Mouse (Mus musculus) granulocyte monocyte progenitor cell, adult 5-6 weeks (primary cell): Measurements from ENCODE around the gene Acox2. TPM values are rescaled to one million over a fixed set of nuclear protein-coding genes. Genes with fewer than 3 reads are reported as not detected.
"Not testable (repeated sequence)": the region's sequence is repeated elsewhere in the genome, so short reads cannot be mapped to it uniquely, and the experiment has no call there.

Source experiments
- ATAC-seq: replicated peaks from 2 replicates; pipeline ENCODE4 v1.8.0; 2016; ENCODE audit warnings: mild to moderate bottlenecking, moderate TSS enrichment, inconsistent platforms; ENCODE audit not compliant: poor library complexity, severe bottlenecking
- total RNA-seq, 2 experiments: library from RNA; stranded (forward) in 1 of 2; stranded (reverse) in 1 of 2; fragments of 200-712, 200-1000 nt in 1 of 2; fragments of >200 nt in 1 of 2; fragmentation: Nextera tagmentation in 1 of 2; gene quantifications; 2 replicates each; pipeline ENCODE4 v1.2.3; 2014 to 2017

Acox2 gene
- total RNA-seq (2014; fragmentation: Nextera tagmentation) (not detected in 2 replicates), total RNA-seq (2017) (not detected in 2 replicates)

DNA sequence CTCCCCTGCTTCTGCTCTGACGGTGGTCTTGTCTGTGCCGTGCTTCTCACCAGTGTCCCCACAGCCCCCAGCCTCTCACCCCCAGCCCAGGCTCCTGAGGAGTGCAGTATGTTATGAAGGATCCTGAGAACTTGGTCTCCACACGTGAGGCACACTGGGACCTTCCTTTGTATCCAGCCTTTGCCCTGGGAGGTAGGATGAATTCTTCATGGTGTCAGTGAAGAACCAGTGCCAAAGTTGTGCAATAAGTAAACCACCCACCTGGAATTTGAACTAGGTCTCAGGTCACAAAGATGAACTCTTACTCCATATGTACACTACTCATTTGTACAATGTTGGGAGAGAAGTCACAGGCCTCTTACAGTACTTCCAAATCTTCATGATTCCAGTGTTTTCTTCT is at the start of gene Acox2:
Gene Acox2 (minus strand): TSS at position 188 of the 400 bp plus-strand sequence.
- ATAC-seq, result no peak

DNA sequence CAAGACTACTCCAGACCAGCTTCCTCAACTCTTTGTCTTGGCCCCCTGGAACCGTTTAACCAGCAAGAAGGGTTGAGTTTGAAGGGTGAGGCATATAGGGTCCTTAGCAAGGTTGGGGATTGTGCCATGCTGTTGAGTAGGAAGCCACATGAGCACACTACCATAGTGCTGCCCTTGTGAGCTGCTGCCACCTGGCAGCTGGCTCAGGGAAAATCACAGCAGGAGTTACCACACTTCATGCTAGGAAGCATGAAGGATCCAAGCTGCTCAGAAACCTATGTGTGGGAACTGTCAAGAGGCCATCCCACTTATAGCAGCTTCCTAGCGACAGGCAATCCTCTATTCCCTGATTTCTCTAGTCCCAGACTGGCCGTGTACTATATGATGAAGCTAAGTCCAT is 49.5 kb upstream of the Acox2 start:
- no peak for ATAC-seq

DNA sequence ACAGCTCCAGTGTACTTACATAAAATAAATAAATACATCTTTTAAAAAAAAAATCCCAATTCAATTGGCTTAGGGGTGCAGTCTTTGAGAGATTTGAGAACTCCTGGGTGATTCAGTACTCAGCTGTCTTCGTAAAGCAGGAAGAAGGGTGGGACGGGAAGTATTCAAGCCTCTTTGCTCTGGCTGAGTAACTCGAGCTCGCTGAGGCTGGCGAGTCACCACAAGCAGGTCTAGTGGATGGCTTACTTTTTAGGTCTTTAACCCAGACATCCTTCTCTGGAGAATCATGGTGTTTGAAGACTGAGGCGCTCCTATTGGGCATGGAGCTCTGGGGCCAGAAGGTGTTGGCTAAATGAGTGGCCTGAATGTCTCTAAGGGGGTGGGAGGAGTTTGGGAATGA is 47.7 kb upstream of the Acox2 start:
- ATAC-seq, result no peak

DNA sequence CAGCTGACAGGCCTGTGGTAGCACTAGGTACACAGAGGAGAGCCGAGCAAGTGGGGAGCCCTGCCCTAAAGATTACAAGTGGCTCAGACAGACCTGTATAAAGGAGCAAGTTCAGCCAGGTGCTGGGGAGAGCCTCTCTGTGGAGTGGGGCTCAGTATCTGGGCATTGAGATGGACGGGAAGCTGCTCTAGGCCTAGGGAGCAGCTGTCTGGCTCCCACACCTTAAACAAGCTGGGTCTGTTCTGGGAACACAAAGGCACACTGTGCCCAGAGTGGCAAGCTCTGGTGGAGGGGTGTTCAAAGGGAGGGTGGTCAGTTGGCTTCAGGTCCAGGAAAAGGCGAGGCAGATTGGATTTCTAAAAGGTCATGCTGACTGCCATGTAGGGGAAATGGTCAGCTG is 45.9 kb upstream of the Acox2 start:
- no peak for ATAC-seq

DNA sequence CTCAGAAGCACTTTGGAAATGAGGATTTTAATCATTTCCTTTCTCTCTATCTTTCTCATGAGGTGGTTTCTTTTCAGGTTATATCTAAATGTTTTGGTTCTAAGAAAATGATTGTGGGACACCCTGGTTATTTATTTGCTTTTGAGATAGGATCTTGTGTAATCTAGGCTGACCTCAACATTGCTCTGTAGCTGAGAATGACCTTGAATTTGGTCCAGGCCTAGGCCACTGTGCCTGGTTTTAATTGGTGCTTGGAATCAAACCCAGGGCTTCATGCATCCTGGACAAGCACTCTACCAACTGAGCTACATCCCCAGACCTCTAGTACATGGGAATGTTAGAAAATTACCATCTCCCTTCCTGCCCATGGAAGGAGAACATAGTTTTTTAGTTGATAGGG is 44.9 kb upstream of the Acox2 start:
- no peak for ATAC-seq

DNA sequence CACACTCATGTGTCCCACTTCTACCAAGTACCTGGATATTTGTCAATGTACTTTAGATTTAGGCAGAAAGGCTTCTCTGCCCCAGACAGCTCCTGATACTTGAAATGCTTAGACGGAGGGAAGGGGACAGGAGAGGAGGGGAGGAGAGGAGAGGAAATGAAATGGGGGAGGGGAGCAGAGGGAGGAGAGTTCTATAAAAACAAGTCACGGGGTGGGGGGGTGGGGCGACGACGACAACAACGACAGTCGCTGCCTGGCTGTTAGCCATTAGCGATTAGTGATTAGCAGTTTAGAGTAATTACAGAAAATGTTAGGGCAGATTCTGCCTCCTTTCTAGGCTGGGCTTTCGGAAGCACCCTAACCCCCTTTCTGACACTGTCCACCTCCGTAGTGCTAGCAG is 43.5 kb upstream of the Acox2 start:
- ATAC-seq, result no peak

DNA sequence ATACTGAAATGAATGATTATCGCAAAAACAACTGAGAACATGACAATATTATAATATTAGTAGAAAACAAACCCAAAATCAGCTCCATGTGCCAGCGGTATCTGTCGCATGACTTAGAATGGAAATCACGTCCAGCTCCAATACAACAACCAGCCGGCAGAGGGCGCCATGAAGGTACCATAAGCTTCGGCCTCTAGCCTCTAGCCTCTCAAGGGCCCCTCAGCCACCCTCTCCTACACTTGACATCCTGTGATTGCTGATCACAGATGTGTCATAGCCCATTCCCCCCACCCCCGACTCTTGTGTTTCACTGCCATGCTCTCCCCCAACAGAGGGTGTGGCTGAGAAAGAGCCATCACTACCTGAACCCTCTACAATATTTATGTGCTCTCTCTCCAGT is 41.1 kb upstream of the Acox2 start:
- ATAC-seq, result peak; percentile 53; the same call in 1 of the 2 replicates

DNA sequence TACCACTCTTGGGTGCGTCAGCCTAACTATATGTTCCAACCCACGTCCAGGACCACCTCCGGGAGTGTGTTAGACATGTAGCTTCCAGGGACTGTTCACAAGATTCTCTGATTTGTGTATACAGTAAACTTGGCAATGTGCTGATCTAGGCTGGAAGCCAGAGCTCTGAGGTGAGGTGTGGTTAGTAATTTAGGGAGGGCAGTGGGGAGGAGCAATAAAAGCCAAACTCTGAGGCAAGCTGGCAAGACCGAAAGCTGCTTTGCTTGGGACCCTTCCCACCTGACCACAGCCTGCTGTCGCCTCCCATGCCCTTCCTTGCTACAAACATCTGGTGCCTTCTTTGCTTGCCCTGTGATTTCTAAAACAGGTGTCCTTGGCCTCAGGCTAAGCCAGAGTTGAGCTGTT is 38.7 kb upstream of the Acox2 start:
- no peak for ATAC-seq

DNA sequence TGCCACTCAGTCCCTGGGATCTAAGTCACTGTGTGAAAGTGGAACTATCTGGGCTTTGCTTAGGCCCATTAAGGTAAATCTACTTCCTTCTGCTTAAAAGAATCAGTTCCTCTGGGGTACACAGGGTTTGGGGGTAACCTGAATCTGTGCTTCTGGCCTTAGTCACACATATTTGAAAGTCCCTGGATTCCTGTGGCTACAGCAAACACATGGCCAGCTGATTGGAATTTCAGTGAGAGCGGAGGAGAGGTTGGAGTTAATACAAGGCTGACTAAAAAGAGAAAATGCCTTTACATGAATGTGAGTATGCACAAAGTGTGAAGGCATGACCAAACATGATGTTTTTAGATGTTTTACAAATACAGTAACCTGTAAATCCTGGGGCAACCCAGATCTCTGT is 35.1 kb upstream of the Acox2 start:
- ATAC-seq, result no peak

DNA sequence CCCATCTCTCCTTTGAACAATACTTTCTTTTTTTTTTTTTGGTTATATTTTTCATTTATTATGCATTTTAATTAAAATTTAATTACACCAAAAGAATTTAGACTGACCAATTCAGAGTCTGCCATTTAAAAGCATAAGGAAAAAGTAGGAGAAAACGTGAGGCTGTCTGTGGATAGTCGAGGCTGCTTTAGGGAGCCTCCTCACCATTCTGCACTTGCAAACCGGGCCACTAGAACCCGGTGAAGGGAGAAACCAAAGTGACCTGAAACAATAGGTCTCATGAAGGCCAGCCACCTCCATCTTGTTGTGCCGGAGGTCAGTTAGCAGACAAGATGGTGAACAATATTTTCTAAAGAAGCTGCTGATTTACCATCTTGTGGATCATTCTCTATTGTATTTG is 27.4 kb upstream of the Acox2 start:
- peak; percentile 96 for ATAC-seq

DNA sequence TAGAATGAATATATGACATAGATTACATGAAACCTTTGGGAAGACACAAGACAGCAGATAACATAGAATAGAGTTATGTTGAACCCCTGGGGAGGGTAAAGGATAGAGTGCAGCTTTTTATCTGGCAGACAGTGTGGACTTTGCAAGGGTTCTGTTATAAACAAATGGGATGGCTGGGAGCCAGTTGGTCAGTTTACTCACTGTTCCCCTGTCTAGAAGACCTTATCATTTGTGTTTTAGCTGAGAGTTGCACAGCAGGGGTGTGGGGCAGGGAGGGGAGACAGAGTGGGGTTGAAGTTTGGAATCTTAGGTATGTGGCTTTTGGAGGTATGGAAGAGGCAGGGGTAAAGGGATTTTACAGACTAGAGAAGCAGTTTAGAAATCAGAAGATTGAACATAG is 24.6 kb upstream of the Acox2 start:
- no peak for ATAC-seq

DNA sequence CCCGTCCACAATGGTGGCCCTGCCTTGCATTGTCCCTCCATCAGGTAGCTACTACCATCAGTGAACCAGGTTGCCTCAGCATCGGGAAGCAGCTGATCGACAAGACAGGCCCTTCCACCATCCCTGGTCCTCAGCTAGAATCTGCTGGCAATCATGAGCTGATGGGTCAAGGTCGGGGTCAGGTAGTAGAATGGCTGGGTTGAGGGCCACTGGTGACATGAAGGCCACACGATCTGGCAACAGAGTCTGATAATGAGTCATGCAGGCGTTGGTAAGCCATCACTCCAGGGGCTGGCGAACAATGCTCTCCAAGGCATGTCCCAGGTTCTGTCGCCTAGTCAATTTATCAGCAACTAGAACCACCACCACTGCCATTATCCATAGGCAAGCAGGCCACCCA is 12.1 kb upstream of the Acox2 start:
- ATAC-seq, result not testable (repeated sequence)

DNA sequence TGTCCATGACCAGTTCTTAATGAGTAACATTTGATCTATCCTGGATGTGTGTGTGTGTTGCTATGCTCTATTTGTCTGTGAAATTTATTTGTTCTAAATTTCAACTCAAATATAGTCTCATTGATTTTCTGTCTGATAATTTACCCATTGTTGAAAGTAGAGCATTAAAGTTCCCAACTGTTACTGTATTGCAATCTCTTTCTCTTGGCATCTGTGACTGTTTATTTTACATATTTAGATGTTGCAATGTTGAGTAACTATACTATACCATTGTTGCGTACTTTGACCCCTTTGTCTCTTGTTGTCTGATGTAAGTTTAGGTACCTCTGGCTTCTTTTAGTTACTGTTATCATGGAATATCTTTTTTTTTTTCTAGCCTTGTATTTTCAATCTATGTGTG is 5.2 kb upstream of the Acox2 start:
- no peak for ATAC-seq

DNA sequence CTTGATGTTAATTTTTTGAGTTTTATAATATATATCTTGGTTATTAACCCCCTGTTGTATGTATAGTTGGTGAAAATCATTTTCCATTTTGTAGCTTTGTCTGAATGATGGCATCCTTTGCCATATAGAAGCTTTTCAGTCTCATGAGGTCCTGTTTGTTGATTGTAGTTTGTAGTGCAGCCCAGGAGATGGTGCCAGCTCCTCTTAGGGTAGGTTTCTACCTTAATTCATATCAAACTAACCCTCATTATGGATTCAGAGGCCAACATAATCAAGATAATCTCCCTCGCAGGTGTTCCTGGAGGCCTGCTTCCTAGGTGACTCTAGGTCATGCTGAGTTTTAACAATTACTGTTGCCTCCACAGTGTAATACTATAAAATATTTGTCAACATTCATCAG is 3.1 kb upstream of the Acox2 start:
- ATAC-seq, result no peak

DNA sequence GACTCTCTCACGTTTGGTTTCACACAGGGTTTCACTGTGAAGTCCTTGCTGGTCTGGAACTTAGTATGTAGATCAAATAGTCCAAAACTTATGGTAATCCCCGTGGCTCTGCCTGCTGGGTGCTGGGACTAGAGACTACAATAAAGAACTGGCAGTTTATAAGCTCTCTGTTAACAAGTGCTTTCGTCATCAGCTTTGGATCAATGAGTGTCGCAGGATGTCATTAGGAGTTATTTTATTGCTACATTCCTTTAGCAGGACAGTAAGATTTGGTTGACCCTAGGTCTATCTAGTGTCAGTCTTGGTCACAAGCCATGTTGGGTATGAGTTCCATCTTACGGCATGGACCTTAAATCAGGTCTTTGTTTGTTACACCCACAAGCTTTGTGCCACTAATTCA is 1.1 kb upstream of the Acox2 start:
- no peak for ATAC-seq

DNA sequence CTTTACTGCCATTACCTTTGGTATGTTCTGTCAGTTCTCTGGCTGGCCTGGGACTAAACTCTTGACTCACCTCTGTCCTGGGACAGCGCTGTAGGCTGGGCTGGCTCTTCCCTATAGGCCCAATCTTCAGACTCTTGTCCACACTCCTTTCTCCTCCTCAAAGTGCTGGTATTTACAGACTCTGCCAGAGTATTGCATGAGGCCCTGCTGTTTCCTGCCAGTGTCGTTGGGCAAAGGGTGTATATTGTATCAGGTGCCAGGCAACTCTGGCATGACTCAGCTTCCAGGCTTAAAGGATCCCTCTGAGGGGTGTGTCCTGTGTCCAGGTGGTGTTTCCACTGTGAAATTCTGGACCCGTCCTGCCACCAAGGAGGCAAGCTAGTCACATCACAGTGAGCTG is 401 bp downstream of the Acox2 start:
- peak; percentile 20 for ATAC-seq

DNA sequence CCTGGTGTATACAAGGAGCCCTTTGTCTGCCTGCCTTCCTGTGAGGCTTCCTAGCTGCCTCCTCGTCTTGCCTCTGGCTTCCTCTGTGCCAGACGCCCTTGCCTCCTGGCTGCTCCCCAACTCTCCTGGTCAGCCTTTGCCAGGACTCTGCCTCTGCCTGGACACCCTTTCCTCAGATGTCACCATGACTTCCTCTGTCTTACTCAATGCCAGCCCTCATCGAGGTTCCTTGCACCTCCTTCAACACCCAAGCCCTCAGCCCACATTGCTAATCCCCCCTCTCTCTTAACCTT is 872 bp downstream of the Acox2 start:
- ATAC-seq, result peak; percentile 31; the same call in 1 of the 2 replicates

DNA sequence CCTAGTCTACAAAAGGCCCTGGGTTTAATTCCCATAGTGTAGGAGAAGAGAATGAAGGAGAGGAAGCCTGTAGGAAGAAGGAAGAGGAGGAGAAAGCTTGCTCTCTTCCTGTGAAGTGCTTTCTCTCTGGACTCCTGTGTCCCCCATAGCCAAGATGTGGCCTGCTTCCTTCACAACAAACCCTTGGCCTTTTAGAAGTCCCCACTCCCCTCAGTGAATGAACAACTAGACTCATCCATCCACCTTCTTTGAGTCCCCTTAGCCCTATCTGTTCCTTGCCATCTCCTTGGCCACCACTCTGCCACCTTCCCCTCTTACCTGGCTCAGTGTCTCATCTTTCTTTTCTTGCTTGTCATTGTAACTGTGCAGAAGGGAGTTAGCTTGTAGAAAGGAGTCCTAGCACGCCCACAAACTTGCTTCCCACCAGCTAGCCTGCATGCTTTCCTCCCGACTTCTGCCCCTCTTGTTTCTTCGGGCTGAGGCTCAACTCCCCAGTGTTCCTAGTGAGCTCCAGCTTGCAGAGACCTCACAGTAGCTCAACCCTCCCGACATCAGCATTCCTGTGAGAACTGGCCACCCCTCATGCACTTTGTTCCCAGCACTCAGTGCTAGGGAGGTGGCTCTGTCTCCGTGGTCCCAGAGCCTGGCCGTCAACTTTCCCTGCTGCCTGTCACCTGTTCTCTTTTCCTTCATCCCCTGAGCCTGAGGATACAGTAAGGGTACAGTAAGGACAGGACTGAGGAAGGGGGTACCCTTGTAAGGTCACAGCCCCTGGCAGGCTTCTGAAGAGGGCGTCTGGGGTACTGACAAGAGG is 1.4 kb downstream of the Acox2 start:
- ATAC-seq, result no peak

DNA sequence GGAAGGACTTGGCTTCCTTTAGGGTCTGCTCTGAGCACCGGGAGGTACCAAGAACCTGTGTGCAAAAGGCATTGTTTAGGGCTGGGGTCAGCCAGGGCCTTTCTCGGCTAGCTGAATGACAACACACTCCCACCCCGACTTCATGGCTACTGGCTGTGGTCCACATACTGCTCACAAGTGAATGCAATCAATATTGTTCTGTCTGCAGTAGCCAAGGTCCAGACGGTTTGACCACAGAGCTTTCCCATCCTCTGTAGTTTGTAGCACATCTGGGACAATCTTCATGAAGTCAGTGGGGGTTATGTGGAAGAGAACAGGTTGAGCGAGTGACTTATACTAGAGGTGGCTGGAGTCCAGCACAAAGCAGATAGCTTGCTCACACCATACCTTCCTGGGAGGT is 2.3 kb downstream of the Acox2 start:
- no peak for ATAC-seq

DNA sequence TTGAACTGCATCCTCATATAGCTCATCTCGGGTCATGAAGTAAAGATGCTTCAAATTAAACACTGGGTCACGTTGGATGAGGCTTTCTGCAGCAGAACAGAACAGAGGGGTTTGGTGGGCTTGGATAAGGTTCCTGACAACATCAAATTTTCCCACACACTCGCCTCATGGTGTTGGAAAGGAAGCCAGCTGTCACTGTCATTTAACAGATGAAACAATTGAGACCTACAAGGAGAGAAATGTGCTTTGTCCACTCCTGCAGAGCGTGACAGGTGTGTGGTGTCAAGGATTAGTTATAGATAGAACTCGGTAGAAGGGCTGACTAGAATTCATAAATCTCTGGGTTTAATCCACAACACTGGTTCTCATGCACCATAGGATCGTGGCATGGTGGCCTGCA is 3.1 kb downstream of the Acox2 start:
- ATAC-seq, result no peak

DNA sequence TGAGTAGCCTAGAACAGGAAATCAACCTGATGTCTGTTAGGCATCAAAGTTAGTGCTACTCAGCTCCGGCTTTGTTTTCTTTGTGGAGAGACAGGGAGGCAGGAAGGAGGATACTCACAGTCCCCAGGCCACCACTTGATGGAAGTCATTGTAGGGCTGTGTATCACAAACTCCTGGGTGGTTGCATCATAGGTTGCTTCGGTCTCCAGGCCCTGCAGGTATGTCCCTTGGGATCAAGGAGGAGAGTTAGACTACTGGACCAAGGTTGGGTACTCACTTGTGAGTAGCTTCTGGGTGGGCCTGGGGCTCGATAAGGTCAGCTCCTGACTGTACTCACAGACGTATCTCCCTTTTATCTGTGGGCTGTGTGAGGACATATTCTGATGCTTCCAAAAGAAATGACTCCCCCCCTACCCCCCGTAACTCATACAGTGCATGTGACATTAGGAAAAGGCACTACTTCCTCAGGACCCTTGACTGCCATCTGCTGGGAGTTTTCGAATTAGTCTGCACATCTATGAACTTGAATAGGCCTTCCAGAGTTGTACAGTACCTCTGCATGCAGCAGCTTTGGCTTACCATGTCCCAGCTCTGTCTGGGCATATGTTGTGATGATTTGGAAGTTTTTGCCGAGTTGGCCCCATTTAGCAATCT is 4.0 kb downstream of the Acox2 start:
- ATAC-seq, result peak; percentile 79

DNA sequence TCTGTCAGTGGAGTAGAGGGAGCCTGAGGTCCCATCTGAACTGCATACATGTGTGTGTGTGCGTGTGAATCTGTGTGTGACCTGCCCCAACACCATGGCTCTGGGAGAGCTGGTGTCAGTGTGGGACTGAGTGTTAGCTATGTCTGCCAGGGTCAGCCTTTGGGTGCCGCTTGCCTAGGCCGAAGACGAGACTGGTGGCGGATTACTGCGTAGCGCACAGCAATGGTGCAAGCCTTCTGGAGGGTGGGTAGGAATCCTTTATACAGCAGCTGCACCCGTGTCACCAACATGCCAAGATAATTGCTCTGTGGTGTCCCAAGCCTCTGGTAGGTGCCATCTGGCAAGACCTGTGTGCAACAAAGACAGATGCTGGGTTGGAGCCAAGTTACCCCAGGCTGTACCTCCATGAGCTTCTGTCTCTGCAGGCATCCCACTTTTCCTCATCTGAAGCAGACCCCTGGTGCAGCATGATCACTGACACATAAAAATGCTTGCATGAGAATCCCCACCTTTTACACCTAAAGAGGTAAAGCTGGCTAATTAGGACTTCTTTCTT is 7.7 kb downstream of the Acox2 start:
- ATAC-seq, result no peak
